In the genomic region with DNA sequence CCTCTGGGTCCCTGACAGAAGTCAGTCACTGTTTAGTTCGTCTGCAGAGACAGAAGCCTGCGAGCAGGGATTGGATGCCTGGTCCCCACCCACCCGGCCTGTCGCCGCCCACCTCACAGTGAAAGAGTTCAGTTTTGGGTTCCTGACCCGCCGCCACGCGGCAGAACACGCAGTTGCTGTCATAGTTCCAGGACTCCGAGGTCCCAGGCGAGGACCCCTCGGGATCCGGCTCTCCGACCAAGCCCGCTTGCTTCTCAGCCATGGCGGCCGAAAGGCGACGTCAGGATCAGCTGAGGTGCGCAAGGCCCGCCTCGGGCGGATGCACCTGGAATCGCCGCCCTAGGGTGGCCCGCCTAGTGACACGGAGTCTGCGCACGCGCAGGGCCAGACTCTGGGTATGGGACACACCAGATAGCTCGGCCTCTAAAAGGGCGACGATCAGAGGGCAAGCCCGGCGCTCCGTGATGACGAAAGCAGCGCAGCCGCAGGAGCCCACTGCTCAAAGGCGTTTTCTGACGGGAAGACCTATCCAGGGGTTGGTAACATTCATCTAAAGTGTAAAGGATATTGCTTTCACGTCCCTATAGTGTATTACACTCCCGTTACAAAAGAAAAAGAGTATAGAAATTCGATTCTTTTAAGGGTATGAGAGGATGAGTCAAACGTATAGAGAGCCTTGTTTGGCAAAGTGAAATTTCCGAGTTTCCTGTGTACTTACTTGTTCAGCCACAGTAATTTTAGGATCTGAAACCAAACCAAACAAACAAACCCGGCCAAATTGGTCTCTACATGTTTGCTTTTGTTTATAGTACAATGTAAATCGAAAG, we compare ENCODE assay signal across 8 mouse cellular contexts. TPM values are rescaled to one million over a fixed set of nuclear protein-coding genes. Genes with fewer than 3 reads are reported as not detected.
DNase-seq lines count a peak whose midpoint lies in the region; ATAC-seq and TF ChIP-seq lines count a peak whose summit lies in the region.

No protein-coding gene starts in this region.

- intact Hi-C loops in heart, postnatal 25 days (cut with DNase I) = loop anchor here (5.0 kb wide), 1 partner anchor 184 kb away; the partner anchor contains the start of gene Ncoa7

- H3K9me3 ChIP-seq in ES-E14 (ENCODE audit: control insufficient read depth, insufficient read depth, low read depth, low read length) = no peaks in the 10 kb centered on the region
- H3K9me3 ChIP-seq in forebrain, embryonic 15.5 days = no peaks in the 10 kb centered on the region

- H3K27me3 ChIP-seq in forebrain, embryonic 15.5 days = no peaks in the 10 kb centered on the region

- peak overlapping the region; percentile 71 for H3K27ac ChIP-seq in ES-E14 (ENCODE audit: insufficient read depth, low read depth, low read length, poor library complexity, severe bottlenecking)
- H3K27ac ChIP-seq in forebrain, embryonic 15.5 days (replicated peaks) = peak overlapping the region; percentile 94

- in situ Hi-C loops in ES-E14 (cut with MboI; ENCODE audit: low sequenced_read_pairs in 2 of 2, unreplicated experiment in 2 of 2) = loop anchor here in 1 of 2 experiments (25.0 kb wide), 1 partner anchor 694 kb away; the partner anchor contains the start of gene Hddc2

- H3K4me3 ChIP-seq in ES-E14 (ENCODE audit: insufficient read depth in 1 of 2, low read depth in 1 of 2, low read length in 2 of 2, poor library complexity in 1 of 2, severe bottlenecking in 1 of 2) = peak overlapping the region; percentile 70 to 85
- H3K4me3 ChIP-seq in forebrain, embryonic 15.5 days = peak overlapping the region; percentile 73
- H3K4me3 ChIP-seq in lung, adult 2 months (replicated peaks; ENCODE audit: extremely low read depth, low read depth, low read length) = peak overlapping the region; percentile 96

- no peaks in the 10 kb centered on the region for H3K36me3 ChIP-seq in ES-E14 (ENCODE audit: control insufficient read depth, insufficient read depth, low read length, poor library complexity, severe bottlenecking)
- H3K36me3 ChIP-seq in forebrain, embryonic 15.5 days = no peaks in the 10 kb centered on the region

- TF ChIP-seq CTCF in lung, adult 2 months (IDR thresholded peaks at IDR 0.05; ENCODE audit: insufficient read depth, low read length) = no peak

- WGBS in forebrain, embryonic 15.5 days = 2% methylated on average over 49 of the region's 49 CpGs
- 2% methylated on average over 49 of the region's 49 CpGs for WGBS in lung, adult 2 months

- peak overlapping the region; percentile 82 for H3K9ac ChIP-seq in ES-E14 (ENCODE audit: insufficient read depth, low read depth, low read length, poor library complexity, severe bottlenecking)
- peak overlapping the region; percentile 75 for H3K9ac ChIP-seq in forebrain, embryonic 15.5 days (replicated peaks)

- H3K4me1 ChIP-seq in ES-E14 (ENCODE audit: control insufficient read depth in 2 of 2, insufficient read depth in 2 of 2, low read length in 2 of 2, poor library complexity in 1 of 2) = peaks cover 0 to 3% of the 10 kb centered on the region in 2 experiments; a peak in 1 of 4 replicates
- peaks cover 4% of the 10 kb centered on the region; the same call in 1 of the 2 replicates for H3K4me1 ChIP-seq in forebrain, embryonic 15.5 days
- peaks cover 3% of the 10 kb centered on the region for H3K4me1 ChIP-seq in lung, adult 2 months (ENCODE audit: control insufficient read depth, insufficient read depth, low read length)

- peak overlapping the region; percentile 66 for H3K4me2 ChIP-seq in forebrain, embryonic 15.5 days (replicated peaks)

- peak; percentile 64 for TF ChIP-seq POLR2A in lung, adult 2 months (IDR thresholded peaks at IDR 0.05; ENCODE audit: borderline replicate concordance, extremely low read depth, low read depth, low read length)

- ATAC-seq in forebrain, embryonic 15.5 days (replicated peaks) = peak; percentile 100
- ATAC-seq in neutrophil, adult 5-6 weeks (ENCODE audit: extremely low read depth, insufficient number of reproducible peaks, low FRiP score, poor library complexity, severe bottlenecking) = peak; percentile 94

- peak; percentile 94 for DNase-seq in ES-E14 (ENCODE audit: low read depth, low spot score)
- peak; percentile 100 for DNase-seq in cerebellum, adult 11-12 months
- DNase-seq in heart, postnatal 25 days (ENCODE audit: low spot score) = peak; percentile 98
- peak; percentile 99 for DNase-seq in layer of hippocampus, adult 18-20 months (ENCODE audit: low spot score in 2 of 2)
- peak; percentile 97 for DNase-seq in lung, adult 2 months
- peak; percentile 99 for DNase-seq in thymus, adult 18-20 months

TF ChIP-seq in ES-E14, 5 proteins besides CTCF, POLR2A, EP300 and RAD21:
- TF ChIP-seq ZC3H11A (IDR thresholded peaks at IDR 0.05; ENCODE audit: borderline replicate concordance, low read depth, low read length) (0 out of 2 replicates have a peak, but pooled peaks have one; percentile 25), MAFK (IDR thresholded peaks at IDR 0.05; ENCODE audit: insufficient read depth, low read depth, low read length) (no peak), HCFC1 (IDR thresholded peaks at IDR 0.05; ENCODE audit: borderline replicate concordance, insufficient read depth, low read length) (peak; percentile 84)

RNA-seq across cellular contexts. Expression of gene Hint3, which starts 11.1 kb away (rescaled TPM):
- total RNA-seq in ES-E14 (2012; rRNA removed) = 14.6 and 15.0 TPM in 2 replicates
- polyA plus RNA-seq in forebrain, embryonic 15.5 days (2015; fragmentation: Nextera tagmentation; extraction: Ambion mirVana) = 22.9 and 25.6 TPM in 2 replicates
- 10 to 100 TPM; 72.9 to 77.9 TPM for total RNA-seq in heart, postnatal 25 days (2021)
- total RNA-seq in layer of hippocampus, adult 18-20 months (2021) = 10 to 100 TPM; 32.6 to 41.1 TPM
- 7.9 and 8.3 TPM in 2 replicates for polyA plus RNA-seq in lung, adult 2 months (2012; rRNA removed)
- total RNA-seq in neutrophil, adult 5-6 weeks (2017) = 26.0 and 30.6 TPM in 2 replicates

RNA-seq across cellular contexts. Expression of gene Trmt11, which starts 17.8 kb away (rescaled TPM):
- 17.3 and 21.9 TPM in 2 replicates for total RNA-seq in ES-E14 (2012; rRNA removed)
- polyA plus RNA-seq in forebrain, embryonic 15.5 days (2015; fragmentation: Nextera tagmentation; extraction: Ambion mirVana) = 24.1 and 24.8 TPM in 2 replicates
- 1 to 10 TPM; 3.8 to 5.4 TPM for total RNA-seq in heart, postnatal 25 days (2021)
- 1 to 10 TPM; 6.9 to 9.5 TPM for total RNA-seq in layer of hippocampus, adult 18-20 months (2021)
- 1.3 and 1.6 TPM in 2 replicates for polyA plus RNA-seq in lung, adult 2 months (2012; rRNA removed)
- total RNA-seq in neutrophil, adult 5-6 weeks (2017) = 11.5 and 11.6 TPM in 2 replicates

Comparison
In these comparisons a context has a peak if more than half of its experiments do, and no peak if none do; other contexts are left out.
1. Peak in every context shown above with its lines: DNase-seq, ATAC-seq, H3K4me3 ChIP-seq and H3K27ac ChIP-seq.